Mouse (Mus musculus) heart, postnatal 0 days (tissue): Measurements from ENCODE around the gene Ahnak. TPM values are rescaled to one million over a fixed set of nuclear protein-coding genes. Genes with fewer than 3 reads are reported as not detected.
A peak's percentile ranks its signal among the peaks of the same experiment; 100 is the strongest.

ENCODE experiments used
- ATAC-seq: fragments of 200-750 bp; cut with Nextera tagmentation; 2 replicates; pipeline ENCODE4 v1.8.0; 2017; ENCODE audit warnings: low read depth, moderate number of reproducible peaks, moderate library complexity; ENCODE audit not compliant: insufficient read depth
- DNase-seq: peaks from one replicate; pipeline ENCODE4 v3.0.0-alpha.2; 2016; ENCODE audit warnings: low spot score
- H3K27ac ChIP-seq: fragments of 300-500 bp; sonication (generic); 2 replicates; pipeline ENCODE4 v1.5.1; 2014; ENCODE audit warnings: low read depth, mild to moderate bottlenecking
- H3K27me3 ChIP-seq: fragments of 300-500 bp; sonication (generic); 2 replicates; pipeline ENCODE4 v1.6.1; 2014; ENCODE audit warnings: low read length, mixed read lengths; ENCODE audit not compliant: control insufficient read depth, insufficient read depth
- H3K36me3 ChIP-seq: fragments of 300-500 bp; sonication (generic); replicated peaks from 2 replicates; pipeline ENCODE4 v1.6.1; 2014; ENCODE audit warnings: low read length, mixed read lengths; ENCODE audit not compliant: control insufficient read depth, insufficient read depth
- H3K4me1 ChIP-seq: fragments of 300-500 bp; sonication (generic); 2 replicates; pipeline ENCODE4 v1.6.1; 2014; ENCODE audit warnings: antibody characterized with exemption; ENCODE audit not compliant: control insufficient read depth, insufficient read depth
- H3K4me2 ChIP-seq: fragments of 300-500 bp; sonication (generic); 2 replicates; pipeline ENCODE4 v1.6.1; 2014; ENCODE audit warnings: low read depth, mild to moderate bottlenecking, low read length, moderate library complexity
- H3K4me3 ChIP-seq: fragments of 300-500 bp; sonication (generic); 2 replicates; pipeline ENCODE4 v1.5.1; 2014; ENCODE audit warnings: low read depth, low read length
- H3K9ac ChIP-seq: fragments of 300-500 bp; sonication (generic); replicated peaks from 2 replicates; pipeline ENCODE4 v1.6.1; 2014; ENCODE audit warnings: low read depth, low read length, mixed read lengths
- H3K9me3 ChIP-seq: fragments of 300-500 bp; sonication (generic); replicated peaks from 2 replicates; pipeline ENCODE4 v1.6.1; 2016; ENCODE audit warnings: low read length; ENCODE audit not compliant: control insufficient read depth
- CTCF ChIP-seq: IDR thresholded peaks from 2 replicates; pipeline ENCODE4 v1.5.1; 2016; ENCODE audit warnings: antibody characterized with exemption, control low read depth, low read depth
- EP300 ChIP-seq: IDR thresholded peaks from 2 replicates; pipeline ENCODE4 v1.6.1; 2016; ENCODE audit warnings: antibody characterized with exemption, low read depth
- WGBS: fragments of 180-500 bp; shearing (Covaris S2); extraction: QIAGEN DNeasy Blood & Tissue Kit; methylation state at CpG from one replicate; pipeline ENCODE4 v1.1.7; 2014; 5-methylcytosine and 5-hydroxymethylcytosine counted together
- polyA plus RNA-seq: library from polyadenylated mRNA; unstranded; fragments of >200 nt; fragmentation: Nextera tagmentation; extraction: Ambion mirVana; gene quantifications from 2 replicates; pipeline ENCODE4 v1.2.1, GENCODE M21; 2015
- total RNA-seq: library from RNA; depleted of rRNA; stranded (reverse); fragments of >200 nt; gene quantifications from 2 replicates; pipeline ENCODE4 v1.2.3, GENCODE M21; 2014; ENCODE audit warnings: low replicate concordance

Gene Ahnak
- total and polyA plus RNA-seq, 2 experiments from 2014 or later: 56.8 to 122 TPM

DNA sequence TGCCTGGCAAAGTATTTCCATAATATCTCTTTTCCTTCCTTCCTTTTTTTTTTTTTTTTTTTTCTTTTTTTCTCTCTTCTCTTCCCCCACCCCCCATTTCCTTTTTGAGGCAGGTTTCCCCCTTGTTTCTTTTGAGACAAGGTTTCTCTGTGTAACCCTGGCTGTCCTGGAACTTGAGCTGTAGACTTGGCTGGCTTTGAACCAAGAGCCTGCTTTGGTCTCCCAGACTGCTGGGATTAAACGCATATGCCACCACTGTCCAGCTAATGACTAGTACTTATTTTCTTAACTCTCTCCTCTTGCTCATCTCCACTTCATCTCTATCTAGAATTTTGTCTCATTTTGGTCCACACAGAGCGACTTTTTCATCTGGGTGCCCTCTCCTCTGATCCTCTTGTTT is 46.0 kb upstream of the Ahnak start:
- no peak for ATAC-seq
- H3K4me3 ChIP-seq: peak overlapping the region; percentile 68
- 61% methylated on average over 2 of the region's 2 CpGs for WGBS
- H3K9me3 ChIP-seq: no peaks in the 10 kb centered on the region
- peak overlapping the region; percentile 68 for H3K4me2 ChIP-seq
- no peak for DNase-seq
- no peaks in the 10 kb centered on the region for H3K27me3 ChIP-seq
- H3K9ac ChIP-seq: peak overlapping the region; percentile 94
- H3K36me3 ChIP-seq: peaks cover 39% of the 10 kb centered on the region
- H3K27ac ChIP-seq: peak overlapping the region; percentile 97
- TF ChIP-seq CTCF: no peak
- TF ChIP-seq EP300: no peak
- peaks cover 20% of the 10 kb centered on the region; the same call in 1 of the 2 replicates for H3K4me1 ChIP-seq

DNA sequence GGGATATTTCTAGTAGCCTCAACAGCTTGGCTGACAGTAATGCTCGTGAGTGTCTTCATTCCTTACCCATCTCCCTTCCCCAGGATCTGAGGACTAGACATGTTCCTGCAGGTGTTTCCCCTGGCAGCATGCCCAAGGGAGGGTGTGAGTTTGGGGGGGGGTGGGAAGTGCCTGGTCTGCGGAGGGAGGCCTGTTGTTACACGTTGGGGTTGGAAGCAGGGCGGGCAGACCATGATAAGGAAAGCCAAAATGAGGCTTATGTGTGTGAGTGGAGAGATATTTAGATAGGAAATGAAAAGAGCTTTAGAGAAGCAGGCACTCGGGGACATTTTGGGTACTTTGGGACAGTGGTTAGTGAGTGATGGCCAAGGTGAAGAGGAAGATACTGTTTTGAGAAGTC is 45.0 kb upstream of the Ahnak start:
- DNase-seq (no peak), ATAC-seq (no peak)
- Histone ChIP-seq H3K4me1 (peaks cover 20% of the 10 kb centered on the region; the same call in 1 of the 2 replicates), H3K4me2 (peak overlapping the region; percentile 68), H3K27ac (peak overlapping the region; percentile 27), H3K9me3 (no peaks in the 10 kb centered on the region), H3K9ac (no peak overlapping the region), H3K4me3 (no peak overlapping the region), H3K36me3 (peaks cover 38% of the 10 kb centered on the region), H3K27me3 (no peaks in the 10 kb centered on the region)
- 31% methylated on average over 5 of the region's 5 CpGs for WGBS
- TF ChIP-seq CTCF (no peak), EP300 (no peak)

DNA sequence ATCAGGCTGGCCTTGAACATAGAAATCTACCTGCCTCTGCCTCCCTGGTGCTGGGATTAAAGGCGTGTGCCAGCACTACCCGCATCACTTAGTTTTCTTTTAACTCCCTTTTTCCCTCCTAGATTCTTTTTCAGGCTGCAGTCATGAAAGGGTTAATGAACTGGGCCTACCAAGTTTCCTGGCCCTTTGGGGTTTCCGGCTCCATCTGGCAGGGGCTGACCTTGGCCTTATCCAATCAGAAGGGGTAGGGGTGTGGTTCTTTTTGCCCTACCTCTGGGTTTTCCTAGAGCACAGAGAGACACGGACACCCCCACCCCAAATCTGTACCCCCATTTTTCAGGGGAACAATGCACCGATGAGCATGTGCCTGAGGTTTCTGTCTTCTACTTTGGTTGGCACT is 44.3 kb upstream of the Ahnak start:
- peak overlapping the region; percentile 36; the same call in 1 of the 2 replicates for H3K27ac ChIP-seq
- H3K36me3 ChIP-seq: peaks cover 40% of the 10 kb centered on the region
- H3K4me3 ChIP-seq: 0 out of 2 replicates have a peak overlapping the region, but pooled peaks have one; percentile 10
- DNase-seq: peak; percentile 73
- peaks cover 20% of the 10 kb centered on the region; the same call in 1 of the 2 replicates for H3K4me1 ChIP-seq
- no peaks in the 10 kb centered on the region for H3K27me3 ChIP-seq
- peak overlapping the region; percentile 68 for H3K4me2 ChIP-seq
- ATAC-seq: no peak
- no peaks in the 10 kb centered on the region for H3K9me3 ChIP-seq
- H3K9ac ChIP-seq: 0 out of 2 replicates have a peak overlapping the region, but pooled peaks have one; percentile 14
- WGBS: 22% methylated on average over 5 of the region's 5 CpGs
- TF ChIP-seq EP300 (0 out of 2 replicates have a peak, but pooled peaks have one; percentile 46), CTCF (no peak)

- 0 out of 2 replicates have a peak overlapping the region, but pooled peaks have one; percentile 10 for H3K4me3 ChIP-seq
Measured at GRCm38 (mm10) chr19:8945251-8945650, 43.8 kb upstream of the Ahnak start.

DNA sequence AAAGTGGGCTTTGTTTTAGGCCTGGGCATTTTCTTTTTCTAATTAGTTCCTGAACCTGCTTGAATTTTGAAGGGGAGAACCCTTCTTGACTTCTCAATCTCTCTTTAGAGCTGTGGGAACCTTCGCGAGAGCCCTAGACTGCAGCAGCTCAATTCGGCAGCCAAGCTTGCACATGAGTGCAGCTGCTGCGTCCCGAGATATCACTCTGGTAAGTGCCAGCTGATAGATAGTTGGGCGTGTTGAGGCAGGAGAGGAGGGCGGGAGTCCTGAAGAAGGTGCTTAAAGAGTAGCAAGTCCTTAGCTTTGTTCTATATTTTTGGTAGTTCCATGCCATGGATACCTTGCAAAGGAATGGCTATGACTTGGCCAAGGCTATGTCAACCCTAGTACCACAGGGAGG is 42.2 kb upstream of the Ahnak start:
- TF ChIP-seq CTCF (no peak), EP300 (no peak)
- no peak overlapping the region for H3K4me3 ChIP-seq
- no peaks in the 10 kb centered on the region for H3K27me3 ChIP-seq
- 70% methylated on average over 7 of the region's 7 CpGs for WGBS
- no peaks in the 10 kb centered on the region for H3K9me3 ChIP-seq
- H3K36me3 ChIP-seq: peaks cover 59% of the 10 kb centered on the region
- H3K9ac ChIP-seq: no peak overlapping the region
- H3K4me2 ChIP-seq: no peak overlapping the region
- DNase-seq (no peak), ATAC-seq (no peak)
- peaks cover 20% of the 10 kb centered on the region; the same call in 1 of the 2 replicates for H3K4me1 ChIP-seq
- H3K27ac ChIP-seq: no peak overlapping the region

More at GRCm38 (mm10) chr19:8945251-8945650, 43.8 kb upstream of the Ahnak start:
- H3K27me3 ChIP-seq: no peaks in the 10 kb centered on the region
- peaks cover 43% of the 10 kb centered on the region for H3K36me3 ChIP-seq
- ATAC-seq (no peak), DNase-seq (no peak)
- peaks cover 20% of the 10 kb centered on the region; the same call in 1 of the 2 replicates for H3K4me1 ChIP-seq
- peak overlapping the region; percentile 24 for H3K4me2 ChIP-seq
- TF ChIP-seq CTCF (no peak), EP300 (no peak)
- 56% methylated on average over 6 of the region's 6 CpGs for WGBS
- peak overlapping the region; percentile 36; the same call in 1 of the 2 replicates for H3K27ac ChIP-seq
- no peaks in the 10 kb centered on the region for H3K9me3 ChIP-seq
- H3K9ac ChIP-seq: 0 out of 2 replicates have a peak overlapping the region, but pooled peaks have one; percentile 14

GRCm38 (mm10) chr19:8950190-8950589 is 38.9 kb upstream of the Ahnak start:
- Histone ChIP-seq H3K9ac (no peak overlapping the region), H3K36me3 (peaks cover 60% of the 10 kb centered on the region), H3K4me2 (no peak overlapping the region), H3K27me3 (no peaks in the 10 kb centered on the region), H3K27ac (no peak overlapping the region), H3K4me1 (peaks cover 6% of the 10 kb centered on the region; the same call in 1 of the 2 replicates), H3K4me3 (no peak overlapping the region), H3K9me3 (no peaks in the 10 kb centered on the region)
- ATAC-seq: no peak
- TF ChIP-seq CTCF (no peak), EP300 (no peak)
- 83% methylated on average over 5 of the region's 5 CpGs for whole genome bisulfite sequencing
- DNase-seq: no peak
